Mouse (Mus musculus): Measurements from ENCODE around the gene Parp1. TPM values are rescaled to one million over a fixed set of nuclear protein-coding genes. Genes with fewer than 3 reads are reported as not detected.
"Not testable (repeated sequence)": the region's sequence is repeated elsewhere in the genome, so short reads cannot be mapped to it uniquely, and the experiment has no call there.

Parp1 gene
- total RNA-seq, 4 experiments from 2014 or later = 53.7 to 65.2 (median 57.6) TPM

- peak; percentile 72 for DNase-seq (ENCODE audit: low spot score)
These were observed 57.4 kb downstream of the Parp1 start for GRCm38 (mm10) chr1:180626141-180626540.

- DNase-seq (ENCODE audit: low spot score) = not testable (repeated sequence)
These were observed 69.1 kb downstream of the Parp1 start for GRCm38 (mm10) chr1:180637796-180638195.

- DNase-seq (ENCODE audit: low spot score) = no peak
These were observed 71.0 kb downstream of the Parp1 start for GRCm38 (mm10) chr1:180639416-180640401.

- DNase-seq (ENCODE audit: low spot score) = peak; percentile 11
These were observed 71.9 kb downstream of the Parp1 start for GRCm38 (mm10) chr1:180640605-180641125.

DNA sequence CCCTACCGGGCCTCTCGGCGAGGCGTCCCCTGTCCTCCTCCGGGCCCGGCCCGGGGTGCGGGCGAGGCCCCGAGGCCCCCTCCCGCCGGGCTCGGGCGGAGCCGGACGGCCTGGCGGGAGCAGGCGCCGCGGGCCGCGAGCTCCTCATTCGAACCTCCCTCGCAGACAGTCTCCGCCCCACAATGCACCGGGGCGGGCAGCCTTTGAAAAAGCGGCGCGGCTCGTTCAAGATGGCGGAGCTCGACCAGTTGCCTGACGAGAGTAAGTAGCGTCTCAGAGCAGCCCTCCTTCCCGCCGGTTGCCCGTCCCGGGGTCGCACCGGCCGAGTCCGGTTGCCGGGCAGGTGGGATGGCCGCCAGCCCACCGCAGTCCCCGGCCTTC, 72.4 kb downstream of the Parp1 start, which contains the start of gene Lin9:
Gene Lin9 (plus strand): TSS at position 14 of the 381 bp plus-strand sequence.
- DNase-seq (ENCODE audit: low spot score) = peak; percentile 90

DNA sequence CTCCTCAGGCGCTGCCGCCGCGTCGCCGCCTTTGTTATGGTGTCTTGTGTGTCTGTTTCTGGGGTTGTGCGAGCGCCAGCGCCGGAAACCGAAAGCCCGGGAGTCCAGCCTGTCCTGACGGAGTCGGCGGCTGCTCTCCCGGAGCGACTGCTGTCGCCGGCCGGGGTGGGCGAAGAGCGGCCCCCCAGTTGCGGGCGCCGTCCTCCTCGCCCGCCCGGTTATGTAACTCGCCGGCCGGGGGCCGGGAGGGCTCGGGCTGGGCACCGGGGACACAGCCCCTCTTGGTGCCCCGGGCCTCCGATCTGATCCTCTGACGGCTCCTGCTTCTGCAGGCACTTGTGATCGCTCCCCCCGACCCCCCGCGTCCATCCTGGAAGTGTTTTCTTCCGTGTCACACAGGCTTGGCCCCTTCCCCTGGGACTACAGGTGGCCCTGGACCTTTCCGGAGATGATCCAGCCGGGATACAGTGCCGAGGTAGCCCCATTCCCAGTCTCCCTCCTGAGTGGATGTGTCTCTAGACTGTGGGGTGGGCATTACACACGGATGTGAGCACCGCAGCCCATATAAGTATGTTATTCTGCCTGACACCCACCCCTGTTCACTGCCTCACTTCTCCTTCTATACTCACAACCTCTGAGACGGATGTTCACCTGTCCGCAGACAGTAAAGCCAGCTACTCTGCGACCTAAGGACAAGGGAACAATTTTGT, 72.9 kb downstream of the Parp1 start:
- no peak for DNase-seq (ENCODE audit: low spot score)

DNA sequence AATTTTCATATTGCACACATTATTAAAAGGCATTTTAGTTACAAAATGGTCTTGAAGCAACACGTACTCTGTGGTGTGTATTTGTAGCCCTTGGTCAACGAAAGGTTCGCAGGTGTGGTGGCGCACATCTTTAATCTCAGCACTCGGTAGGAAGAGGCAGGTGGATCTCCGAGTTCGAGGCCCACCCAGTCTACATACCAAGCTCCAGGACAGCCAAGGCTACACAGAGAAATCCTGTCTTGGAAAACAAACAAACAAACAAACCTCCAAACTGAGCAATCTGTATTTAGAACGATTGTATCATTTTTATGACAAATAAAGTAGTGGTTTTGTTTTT, 73.5 kb downstream of the Parp1 start:
- DNase-seq (ENCODE audit: low spot score) = no peak

Small RNA genes lying within 50 kb of the gene (microRNA-seq; reads per million reads assigned to microRNA genes)
- not detected for gene Mir6904

Other genes with a start within 250 kb of the Parp1 start
- 10 to 100 TPM; 40.9 to 59.4 (median 57.3) TPM for gene Itpkb, start 238.4 kb upstream of the Parp1 start, total RNA-seq (2022)
- 1 to 10 TPM; 2.4 to 3.2 (median 2.7) TPM for gene Stum, start 85.4 kb upstream of the Parp1 start, total RNA-seq (2022)
- gene Lin9, start 72.2 kb downstream of the Parp1 start, total RNA-seq (2022) = 1 to 10 TPM; 2.1 to 3.5 (median 2.4) TPM
- gene Mixl1, start 128.1 kb downstream of the Parp1 start, total RNA-seq (2022) = not detected
- gene Acbd3, start 157.1 kb downstream of the Parp1 start, total RNA-seq (2022) = 10 to 100 TPM; 19.4 to 24.6 (median 22.0) TPM
- 100 to 1,000 TPM; 363 to 431 (median 376) TPM for gene H3f3a, start 245.0 kb downstream of the Parp1 start, total RNA-seq (2022)